Mouse (Mus musculus) liver, embryonic 14.5 days (tissue): Measurements from ENCODE around the gene Dgka.

ENCODE experiments used
- CTCF ChIP-seq: IDR thresholded peaks from 2 replicates; pipeline ENCODE4 v1.5.1; 2016; ENCODE audit warnings: antibody characterized with exemption, low read depth, control low read depth
- EP300 ChIP-seq: IDR thresholded peaks from 2 replicates; pipeline ENCODE4 v1.6.1; 2016; ENCODE audit warnings: antibody characterized with exemption, low read depth

DNA sequence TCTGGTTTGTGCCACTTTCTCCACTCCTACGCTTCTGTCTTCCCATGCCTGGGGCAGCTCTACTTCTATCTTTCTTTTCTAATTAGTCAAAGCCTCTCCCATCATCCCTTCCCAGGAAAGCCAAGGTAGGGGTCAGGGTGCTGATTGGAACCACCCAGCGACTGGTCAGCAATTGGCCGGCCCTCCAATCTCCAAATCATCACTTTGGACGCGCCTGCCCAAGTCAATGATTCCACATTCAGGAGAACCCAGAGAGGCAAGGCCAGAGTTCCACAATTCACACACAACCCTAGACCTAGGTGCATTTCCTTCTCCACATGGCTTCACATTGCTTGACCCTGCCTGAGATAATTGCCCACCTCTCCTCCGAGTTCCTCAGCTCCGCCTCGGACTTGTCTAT, 444 bp downstream of the Dgka start:
- TF ChIP-seq CTCF (no peak), EP300 (no peak)
